Mouse (Mus musculus): ENCODE results near the gene Rapgef4. TPM values are rescaled to one million over a fixed set of nuclear protein-coding genes. Genes with fewer than 3 reads are reported as not detected.
"Not testable (repeated sequence)": the region's sequence is repeated elsewhere in the genome, so short reads cannot be mapped to it uniquely, and the experiment has no call there.

Rapgef4 gene
- total and polyA plus RNA-seq, 3 experiments: 15.3 to 38.9 (median 25.4) TPM

DNA sequence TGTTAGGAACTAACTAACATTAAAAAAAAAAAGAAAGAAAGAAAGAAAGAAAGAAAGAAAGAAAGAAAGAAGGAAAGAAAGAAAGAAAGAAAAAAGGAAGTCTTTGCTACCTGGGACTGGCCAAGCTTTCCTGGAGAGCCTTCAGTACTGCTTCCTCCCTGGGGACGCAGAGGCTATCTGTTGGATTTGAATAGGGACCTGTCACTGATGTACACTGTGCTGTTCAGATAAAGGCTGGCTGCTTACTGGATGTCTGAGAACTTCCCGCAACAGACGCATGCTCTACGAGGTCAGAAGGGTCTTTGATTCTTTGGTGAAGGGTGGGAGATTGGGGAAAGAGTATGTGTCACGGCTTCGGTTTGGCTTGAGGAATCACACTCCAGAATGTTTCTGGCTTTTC is 73.7 kb downstream of the Rapgef4 start:
- 19% methylated on average over 6 of the region's 6 CpGs for WGBS
- TF ChIP-seq POLR2A (IDR thresholded peaks at IDR 0.05; ENCODE audit: insufficient read depth, low read depth, low read length) (no peak), CTCF (IDR thresholded peaks at IDR 0.05) (no peak), EP300 (IDR thresholded peaks at IDR 0.05; ENCODE audit: insufficient read depth, low read depth, low read length) (no peak)
- Histone ChIP-seq H3K27me3 (ENCODE audit: control insufficient read depth, insufficient read depth, low read length) (no peaks in the 10 kb centered on the region), H3K4me3 (peak overlapping the region; percentile 55), H3K4me1 (ENCODE audit: control insufficient read depth, insufficient read depth, low read length) (0 out of 2 replicates have a peak, but pooled peaks cover 4% of the 10 kb centered on the region), H3K79me2 (replicated peaks; ENCODE audit: control insufficient read depth, insufficient read depth, low read length) (no peaks in the 10 kb centered on the region), H3K27ac (peak overlapping the region; percentile 85), H3K36me3 (ENCODE audit: control insufficient read depth, insufficient read depth, low read length) (no peaks in the 10 kb centered on the region), H3K9ac (ENCODE audit: low read depth, low read length) (peak overlapping the region; percentile 2; the same call in 1 of the 2 replicates)
- intact Hi-C loops (cut with DNase I): loop anchor here (2.0 kb wide), 3 partner anchors 16 to 62 kb away; no protein-coding TSS in a partner anchor
- peak; percentile 30 for DNase-seq

DNA sequence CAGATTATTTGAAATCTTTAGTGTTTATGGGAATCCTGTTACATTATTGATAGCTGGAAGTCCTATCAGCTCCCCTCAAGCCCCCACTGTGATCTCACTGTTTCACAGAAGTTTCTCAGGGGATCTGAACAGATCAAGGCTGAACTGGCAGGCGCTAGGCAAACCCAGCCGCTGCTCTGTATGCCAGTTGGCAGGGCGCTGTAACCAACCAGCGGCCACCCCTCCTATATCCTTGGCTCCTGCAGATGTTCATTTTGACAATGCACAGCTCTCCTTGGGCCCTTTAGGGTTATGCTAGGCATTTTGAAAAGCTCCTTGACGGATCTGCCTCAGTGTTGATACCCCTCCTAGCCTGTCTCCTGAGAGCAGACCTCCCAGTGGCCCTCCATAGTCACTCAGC is 74.4 kb downstream of the Rapgef4 start:
- 0 out of 2 replicates have a peak, but pooled peaks cover 4% of the 10 kb centered on the region for H3K4me1 ChIP-seq (ENCODE audit: control insufficient read depth, insufficient read depth, low read length)
- H3K36me3 ChIP-seq (ENCODE audit: control insufficient read depth, insufficient read depth, low read length): no peaks in the 10 kb centered on the region
- DNase-seq: peak; percentile 6 to 27
- TF ChIP-seq POLR2A (IDR thresholded peaks at IDR 0.05; ENCODE audit: insufficient read depth, low read depth, low read length) (no peak), EP300 (IDR thresholded peaks at IDR 0.05; ENCODE audit: insufficient read depth, low read depth, low read length) (no peak)
- intact Hi-C loops (cut with DNase I): loop anchor here (2.0 kb wide), 3 partner anchors 15 to 61 kb away; no protein-coding TSS in a partner anchor
- H3K9ac ChIP-seq (ENCODE audit: low read depth, low read length): peak overlapping the region; percentile 48
- no peaks in the 10 kb centered on the region for H3K27me3 ChIP-seq (ENCODE audit: control insufficient read depth, insufficient read depth, low read length)
- WGBS: 64% methylated on average over 5 of the region's 5 CpGs
- H3K79me2 ChIP-seq (replicated peaks; ENCODE audit: control insufficient read depth, insufficient read depth, low read length): no peaks in the 10 kb centered on the region
- H3K27ac ChIP-seq: peak overlapping the region; percentile 85
- peak overlapping the region; percentile 55 for H3K4me3 ChIP-seq

DNA sequence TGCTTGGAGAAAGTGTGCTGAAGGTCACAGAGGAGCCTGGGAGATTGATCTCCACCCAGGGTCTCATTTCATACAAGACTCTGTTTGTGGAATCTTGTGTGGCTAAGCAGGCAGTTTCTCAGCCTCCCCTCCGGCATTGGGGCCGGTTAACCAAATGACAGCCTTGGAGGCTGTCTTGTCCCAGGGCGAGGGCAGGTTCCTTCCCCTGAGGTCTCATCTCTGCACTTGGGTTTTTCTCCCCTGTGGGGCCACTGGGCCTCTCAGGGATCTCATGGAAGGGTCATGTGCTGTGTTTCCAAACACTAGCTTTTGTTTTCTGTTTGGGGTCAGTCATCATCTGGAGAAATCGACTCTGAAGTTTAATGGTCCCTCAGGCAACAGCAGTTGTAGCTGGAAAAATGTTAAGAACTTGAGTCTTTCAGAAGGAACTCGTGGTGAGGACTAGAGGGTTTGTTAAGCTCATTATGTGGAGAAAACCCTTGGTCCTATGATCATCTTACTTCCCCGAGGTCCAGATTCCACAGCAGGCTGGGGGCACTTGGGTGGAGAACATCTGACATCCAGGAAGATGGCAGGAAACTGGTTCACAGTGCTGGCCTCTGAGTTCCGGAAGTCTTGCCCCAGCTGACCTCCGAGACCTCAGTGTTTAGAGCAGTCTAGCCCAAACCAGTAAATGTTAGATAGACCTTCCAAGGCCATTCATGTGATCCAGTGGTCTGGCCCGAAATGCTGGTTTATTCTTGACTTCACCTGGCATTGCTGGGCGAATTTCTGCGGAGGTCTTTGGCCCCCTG is 75.2 kb downstream of the Rapgef4 start:
- Histone ChIP-seq H3K79me2 (replicated peaks; ENCODE audit: control insufficient read depth, insufficient read depth, low read length) (no peaks in the 10 kb centered on the region), H3K4me1 (ENCODE audit: control insufficient read depth, insufficient read depth, low read length) (0 out of 2 replicates have a peak, but pooled peaks cover 4% of the 10 kb centered on the region), H3K4me3 (peak overlapping the region; percentile 55), H3K27me3 (ENCODE audit: control insufficient read depth, insufficient read depth, low read length) (no peaks in the 10 kb centered on the region), H3K9ac (ENCODE audit: low read depth, low read length) (peak overlapping the region; percentile 29; the same call in 1 of the 2 replicates), H3K36me3 (ENCODE audit: control insufficient read depth, insufficient read depth, low read length) (no peaks in the 10 kb centered on the region), H3K27ac (peak overlapping the region; percentile 85)
- intact Hi-C loops (cut with DNase I): no loop called here
- TF ChIP-seq POLR2A (IDR thresholded peaks at IDR 0.05; ENCODE audit: insufficient read depth, low read depth, low read length) (no peak), CTCF (IDR thresholded peaks at IDR 0.05) (no peak), EP300 (IDR thresholded peaks at IDR 0.05; ENCODE audit: insufficient read depth, low read depth, low read length) (0 out of 2 replicates have a peak, but pooled peaks have one; percentile 27)
- WGBS: 47% methylated on average over 11 of the region's 11 CpGs
- peak; percentile 14 to 35 for DNase-seq

DNA sequence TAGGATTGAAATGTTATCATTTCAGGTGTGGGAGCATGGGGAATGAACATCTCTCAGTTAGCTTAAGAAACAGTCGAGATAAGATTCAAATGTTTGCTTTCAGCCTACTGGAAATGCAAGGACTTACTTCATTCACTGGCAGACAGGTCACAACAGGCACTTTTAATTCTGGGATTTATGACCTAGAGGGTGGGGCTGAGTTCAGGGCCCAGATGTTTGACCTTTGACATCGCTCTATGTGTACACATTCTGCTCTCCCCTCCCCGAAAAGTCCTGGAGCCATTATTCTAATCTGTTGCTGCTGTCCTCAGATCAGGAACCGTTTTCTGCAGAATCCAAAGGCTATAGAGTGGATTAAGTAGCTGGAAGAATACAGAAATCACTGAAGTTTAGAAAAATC is 81.9 kb downstream of the Rapgef4 start:
- intact Hi-C loops (cut with DNase I): no loop called here
- WGBS: 72% methylated on average over 4 of the region's 4 CpGs
- no peak for TF ChIP-seq EP300 (IDR thresholded peaks at IDR 0.05; ENCODE audit: insufficient read depth, low read depth, low read length)
- no peak for TF ChIP-seq POLR2A (IDR thresholded peaks at IDR 0.05; ENCODE audit: insufficient read depth, low read depth, low read length)
- no peak for TF ChIP-seq CTCF (IDR thresholded peaks at IDR 0.05)
- no peak overlapping the region for H3K9ac ChIP-seq (ENCODE audit: low read depth, low read length)
- H3K36me3 ChIP-seq (ENCODE audit: control insufficient read depth, insufficient read depth, low read length): no peaks in the 10 kb centered on the region
- H3K27me3 ChIP-seq (ENCODE audit: control insufficient read depth, insufficient read depth, low read length): no peaks in the 10 kb centered on the region
- no peak for DNase-seq
- no peak overlapping the region for H3K27ac ChIP-seq
- no peaks in the 10 kb centered on the region for H3K79me2 ChIP-seq (replicated peaks; ENCODE audit: control insufficient read depth, insufficient read depth, low read length)
- H3K4me3 ChIP-seq: no peak overlapping the region
- H3K4me1 ChIP-seq (ENCODE audit: control insufficient read depth, insufficient read depth, low read length): no peaks in the 10 kb centered on the region

DNA sequence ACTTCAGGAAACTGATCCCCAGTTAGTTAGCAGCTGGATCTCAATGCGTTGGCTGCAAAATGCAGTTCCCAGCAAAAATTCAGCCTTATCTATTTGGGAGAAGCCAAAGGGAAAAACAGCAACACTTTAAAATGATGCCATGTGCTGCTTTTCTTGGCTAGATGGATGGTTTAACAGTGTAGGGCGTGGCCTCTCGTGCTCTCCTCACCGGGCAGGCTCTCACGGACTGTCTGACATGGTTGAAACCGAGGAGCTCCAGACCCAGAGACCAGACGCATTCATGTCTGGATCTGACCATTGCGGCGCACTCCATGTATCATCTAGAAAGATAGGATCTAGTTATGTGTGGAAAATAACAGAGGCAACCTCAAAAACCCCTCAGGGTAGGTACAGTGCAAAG is 87.5 kb downstream of the Rapgef4 start:
- Histone ChIP-seq H3K4me1 (ENCODE audit: control insufficient read depth, insufficient read depth, low read length) (peaks cover 2% of the 10 kb centered on the region), H3K27me3 (ENCODE audit: control insufficient read depth, insufficient read depth, low read length) (no peaks in the 10 kb centered on the region), H3K36me3 (ENCODE audit: control insufficient read depth, insufficient read depth, low read length) (peaks cover 3% of the 10 kb centered on the region; the same call in 1 of the 2 replicates), H3K27ac (no peak overlapping the region), H3K9ac (ENCODE audit: low read depth, low read length) (no peak overlapping the region), H3K79me2 (replicated peaks; ENCODE audit: control insufficient read depth, insufficient read depth, low read length) (no peaks in the 10 kb centered on the region; the same call in 1 of the 2 replicates), H3K4me3 (no peak overlapping the region)
- WGBS: 74% methylated on average over 9 of the region's 9 CpGs
- intact Hi-C loops (cut with DNase I): no loop called here
- TF ChIP-seq POLR2A (IDR thresholded peaks at IDR 0.05; ENCODE audit: insufficient read depth, low read depth, low read length) (no peak), EP300 (IDR thresholded peaks at IDR 0.05; ENCODE audit: insufficient read depth, low read depth, low read length) (no peak), CTCF (IDR thresholded peaks at IDR 0.05) (no peak)
- DNase-seq: no peak

DNA sequence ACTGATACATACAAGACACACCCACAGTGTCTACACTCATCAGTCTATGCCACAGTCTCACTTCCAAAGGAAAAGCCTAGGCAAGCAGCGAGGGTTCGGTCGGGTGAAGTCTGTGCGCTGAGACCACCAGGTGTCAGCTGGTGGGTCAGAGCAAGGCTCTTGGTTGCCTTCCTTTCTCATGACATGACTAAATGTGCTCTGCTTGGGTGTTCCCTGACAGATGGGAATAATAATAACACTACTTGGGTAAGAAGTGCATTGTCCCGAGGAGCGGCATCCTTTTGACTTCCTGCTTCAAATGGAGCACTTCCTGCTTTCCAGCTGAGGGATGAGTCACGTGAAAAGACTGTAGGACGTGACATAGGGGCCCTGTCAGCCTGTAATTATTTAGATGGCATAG is 89.0 kb downstream of the Rapgef4 start:
- Histone ChIP-seq H3K9ac (ENCODE audit: low read depth, low read length) (peak overlapping the region; percentile 12; the same call in 1 of the 2 replicates), H3K27me3 (ENCODE audit: control insufficient read depth, insufficient read depth, low read length) (no peaks in the 10 kb centered on the region), H3K4me1 (ENCODE audit: control insufficient read depth, insufficient read depth, low read length) (peaks cover 2% of the 10 kb centered on the region), H3K4me3 (no peak overlapping the region; the same call in 1 of the 2 replicates), H3K27ac (peak overlapping the region; percentile 63), H3K36me3 (ENCODE audit: control insufficient read depth, insufficient read depth, low read length) (peaks cover 3% of the 10 kb centered on the region; the same call in 1 of the 2 replicates), H3K79me2 (replicated peaks; ENCODE audit: control insufficient read depth, insufficient read depth, low read length) (no peaks in the 10 kb centered on the region; the same call in 1 of the 2 replicates)
- TF ChIP-seq CTCF (IDR thresholded peaks at IDR 0.05): peak; percentile 25; the same call in 1 of the 2 replicates
- TF ChIP-seq POLR2A (IDR thresholded peaks at IDR 0.05; ENCODE audit: insufficient read depth, low read depth, low read length): no peak
- 0 out of 2 replicates have a peak, but pooled peaks have one; percentile 25 for TF ChIP-seq EP300 (IDR thresholded peaks at IDR 0.05; ENCODE audit: insufficient read depth, low read depth, low read length)
- DNase-seq: peak; percentile 35 to 47
- intact Hi-C loops (cut with DNase I): loop anchor here (2.0 kb wide), 2 partner anchors 15 to 25 kb away; no protein-coding TSS in a partner anchor
- 46% methylated on average over 8 of the region's 8 CpGs for WGBS

DNA sequence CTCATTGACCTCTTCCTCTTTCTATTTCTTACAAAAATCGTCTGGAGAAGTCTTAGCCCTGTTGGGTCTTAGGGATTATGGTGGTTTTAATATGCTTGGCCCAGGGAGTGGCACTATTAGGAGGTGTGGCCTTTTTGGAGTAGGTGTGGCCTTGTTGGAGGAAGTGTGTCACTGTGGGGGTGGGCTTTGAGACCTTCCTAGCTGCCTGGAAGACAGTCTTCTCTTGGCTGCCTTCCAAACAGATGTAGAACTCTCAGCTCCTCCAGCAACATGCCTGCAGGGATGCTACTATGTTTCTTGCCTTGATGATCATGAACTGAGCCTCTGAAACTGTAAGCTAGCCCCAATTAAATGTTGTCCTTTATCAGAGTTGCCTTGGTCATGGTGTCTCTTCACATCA is 92.1 kb downstream of the Rapgef4 start:
- 31% methylated on average over 1 of the region's 1 CpGs for WGBS
- H3K79me2 ChIP-seq (replicated peaks; ENCODE audit: control insufficient read depth, insufficient read depth, low read length); H3K4me1 ChIP-seq (ENCODE audit: control insufficient read depth, insufficient read depth, low read length); H3K9ac ChIP-seq (ENCODE audit: low read depth, low read length); H3K27me3 ChIP-seq (ENCODE audit: control insufficient read depth, insufficient read depth, low read length); H3K36me3 ChIP-seq (ENCODE audit: control insufficient read depth, insufficient read depth, low read length); intact Hi-C loops (cut with DNase I); H3K4me3 ChIP-seq; H3K27ac ChIP-seq; DNase-seq: not testable (repeated sequence)

Measured in heart, adult 2 months (tissue).